Mouse (Mus musculus) splenic B cell, adult 2 months (primary cell): ENCODE measurements around the gene Sult2b1.

Experiments
- DNase-seq: peaks from one replicate; pipeline ENCODE4 v3.0.0-alpha.2; 2011; ENCODE audit warnings: low read depth, low spot score
- H3K27me3 ChIP-seq: 2 replicates; pipeline ENCODE4 v1.6.1; 2012; ENCODE audit warnings: mild to moderate bottlenecking, low read length, moderate library complexity, mixed read lengths; ENCODE audit not compliant: control insufficient read depth, poor library complexity, insufficient read depth, severe bottlenecking
- H3K36me3 ChIP-seq: 2 replicates; pipeline ENCODE4 v1.6.1; 2012; ENCODE audit warnings: mild to moderate bottlenecking, low read length, moderate library complexity, mixed read lengths; ENCODE audit not compliant: control insufficient read depth, poor library complexity, insufficient read depth, severe bottlenecking

Sult2b1 gene

DNA sequence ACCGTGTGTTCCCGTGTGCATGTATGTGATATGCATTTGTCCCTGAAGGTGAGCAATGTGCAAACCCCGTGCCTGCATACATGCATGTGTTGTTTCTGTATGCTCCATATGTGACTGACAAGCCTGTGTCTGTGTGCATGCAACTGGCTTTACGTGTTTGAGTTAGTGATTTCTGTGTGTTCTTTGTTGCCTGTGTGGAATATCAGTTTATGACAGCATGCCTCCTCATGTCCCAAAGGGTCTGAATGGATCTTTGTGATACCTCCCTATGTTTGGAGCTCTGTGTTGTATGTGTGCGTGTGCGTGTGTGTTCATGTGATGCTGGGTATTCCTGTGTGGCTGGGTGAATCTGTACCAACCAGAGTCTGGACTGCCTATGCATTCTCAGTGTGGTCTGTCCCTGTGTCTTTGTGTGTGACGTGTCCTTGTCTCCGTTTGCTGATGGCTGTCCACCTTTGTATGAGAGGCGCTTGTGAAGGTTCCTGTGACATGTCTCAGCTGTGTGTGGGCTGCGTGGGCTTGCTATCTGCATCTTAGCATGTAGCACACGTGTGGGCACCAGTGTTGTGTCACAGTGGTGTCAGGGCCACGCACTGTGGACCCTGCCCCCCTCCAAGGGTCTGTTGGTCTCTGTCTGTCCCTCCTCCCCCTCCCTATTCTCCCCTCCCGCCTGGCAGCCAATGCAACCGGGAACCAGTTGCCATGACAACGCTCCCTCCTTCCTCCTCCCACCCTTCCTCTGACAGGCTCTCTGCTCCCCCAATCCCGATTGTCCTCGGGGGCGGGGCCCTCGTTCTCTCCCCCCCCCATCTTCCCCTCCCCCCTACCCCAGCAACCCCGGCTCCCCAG is at the start of gene Sult2b1:
Gene Sult2b1, minus strand, starts transcription at position 146 of the 849 bp plus-strand sequence.
- Histone ChIP-seq H3K27me3 (no peaks in the 10 kb centered on the region; the same call in 1 of the 2 replicates), H3K36me3 (no peaks in the 10 kb centered on the region)
- no peak for DNase-seq

DNA sequence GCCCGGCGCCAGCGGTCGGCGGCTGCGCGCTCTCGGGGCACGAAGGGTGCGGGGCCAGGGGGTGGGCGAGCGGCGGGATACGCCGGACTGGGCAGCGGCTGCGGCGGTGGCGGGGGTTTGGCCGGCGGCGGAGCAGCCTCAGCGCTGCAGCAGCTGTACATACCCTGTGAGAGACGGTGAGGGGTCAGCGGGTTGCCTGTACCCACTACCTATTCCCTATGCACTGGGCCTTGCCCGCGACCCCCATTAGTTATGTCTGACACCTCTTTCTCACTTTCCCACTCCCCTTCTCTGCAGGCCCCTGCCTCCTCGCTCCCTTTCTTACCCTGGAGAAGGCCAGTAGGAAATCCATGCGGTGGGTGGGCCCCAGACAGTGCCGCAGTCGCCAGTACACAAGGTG is 49.5 kb upstream of the Sult2b1 start:
- H3K36me3 ChIP-seq = no peaks in the 10 kb centered on the region
- no peaks in the 10 kb centered on the region for H3K27me3 ChIP-seq
- DNase-seq = no peak

DNA sequence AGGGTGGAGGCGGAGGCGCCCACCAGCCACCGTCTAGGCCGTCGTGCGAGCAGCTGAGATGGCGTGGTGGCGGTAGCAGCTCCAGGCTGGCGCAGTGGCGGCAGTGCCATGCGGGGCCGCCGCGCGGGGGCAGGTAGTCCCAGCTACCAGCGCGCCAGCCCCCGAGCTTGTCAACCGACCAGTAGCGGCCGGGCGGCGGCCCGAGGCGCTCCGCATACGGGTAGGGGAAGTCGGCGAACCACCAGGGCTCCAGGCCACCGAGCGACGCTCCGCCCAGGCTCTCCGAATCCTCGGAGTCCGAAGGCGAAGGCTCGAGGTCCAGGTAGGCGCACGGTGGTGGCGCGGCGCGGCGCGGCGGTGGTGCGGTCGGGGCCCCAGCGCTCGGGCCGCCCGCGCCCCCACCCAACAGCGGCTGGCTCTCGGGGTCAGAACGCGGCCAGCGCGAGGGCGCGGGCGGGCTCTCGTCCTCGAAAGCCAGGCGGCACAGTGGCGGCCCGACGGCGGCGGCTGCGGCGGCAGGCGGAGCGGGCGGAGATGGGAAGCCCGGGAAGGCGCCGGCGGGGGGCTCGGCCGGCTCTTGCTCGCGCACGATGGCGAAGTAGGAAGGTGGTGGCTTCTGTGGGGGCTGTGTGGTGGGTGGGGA is 48.8 kb upstream of the Sult2b1 start:
- no peaks in the 10 kb centered on the region for H3K36me3 ChIP-seq
- no peaks in the 10 kb centered on the region for H3K27me3 ChIP-seq
- DNase-seq = peak; percentile 37

DNA sequence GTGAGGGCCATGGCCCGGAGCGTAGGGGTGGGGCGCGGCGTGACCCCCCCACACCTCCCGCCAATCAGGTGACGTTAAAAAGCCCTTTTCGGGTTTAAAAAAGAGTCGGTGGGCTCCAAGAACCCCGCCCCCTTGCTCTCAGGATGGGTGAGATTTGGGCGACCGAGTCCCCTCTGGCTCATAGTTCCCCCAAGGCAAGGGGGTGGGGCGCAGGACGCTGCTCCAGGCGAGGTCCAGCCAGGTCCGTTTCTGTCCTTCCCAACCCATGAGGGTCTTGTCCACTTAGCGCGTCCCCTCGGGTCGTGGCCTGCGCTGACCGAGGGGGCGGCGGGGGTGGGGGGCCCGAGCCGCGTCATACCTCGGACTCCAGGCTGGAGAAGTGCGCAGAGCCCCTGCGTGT is 48.0 kb upstream of the Sult2b1 start:
- Histone ChIP-seq H3K27me3 (no peaks in the 10 kb centered on the region), H3K36me3 (no peaks in the 10 kb centered on the region)
- no peak for DNase-seq

DNA sequence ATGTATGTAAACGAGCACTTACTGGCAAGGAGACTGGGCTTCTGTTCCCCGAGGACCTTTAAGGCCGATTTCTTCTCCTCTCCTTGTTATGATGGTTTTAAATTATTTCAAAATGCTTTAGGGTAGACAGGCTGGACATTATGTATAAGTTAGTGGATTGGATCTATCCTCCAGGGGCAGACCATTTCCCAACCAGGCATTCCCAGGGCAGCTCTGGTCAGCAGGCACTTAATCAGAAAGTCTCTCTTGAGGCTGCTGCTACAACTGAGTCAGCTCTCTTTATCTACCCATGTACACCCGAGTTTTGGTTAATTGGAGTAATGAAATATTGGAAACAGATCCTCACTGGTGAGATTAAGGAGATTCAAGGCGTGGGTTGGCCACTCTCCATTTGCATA is 46.7 kb upstream of the Sult2b1 start:
- Histone ChIP-seq H3K36me3 (no peaks in the 10 kb centered on the region; the same call in 1 of the 2 replicates), H3K27me3 (no peaks in the 10 kb centered on the region)
- no peak for DNase-seq

DNA sequence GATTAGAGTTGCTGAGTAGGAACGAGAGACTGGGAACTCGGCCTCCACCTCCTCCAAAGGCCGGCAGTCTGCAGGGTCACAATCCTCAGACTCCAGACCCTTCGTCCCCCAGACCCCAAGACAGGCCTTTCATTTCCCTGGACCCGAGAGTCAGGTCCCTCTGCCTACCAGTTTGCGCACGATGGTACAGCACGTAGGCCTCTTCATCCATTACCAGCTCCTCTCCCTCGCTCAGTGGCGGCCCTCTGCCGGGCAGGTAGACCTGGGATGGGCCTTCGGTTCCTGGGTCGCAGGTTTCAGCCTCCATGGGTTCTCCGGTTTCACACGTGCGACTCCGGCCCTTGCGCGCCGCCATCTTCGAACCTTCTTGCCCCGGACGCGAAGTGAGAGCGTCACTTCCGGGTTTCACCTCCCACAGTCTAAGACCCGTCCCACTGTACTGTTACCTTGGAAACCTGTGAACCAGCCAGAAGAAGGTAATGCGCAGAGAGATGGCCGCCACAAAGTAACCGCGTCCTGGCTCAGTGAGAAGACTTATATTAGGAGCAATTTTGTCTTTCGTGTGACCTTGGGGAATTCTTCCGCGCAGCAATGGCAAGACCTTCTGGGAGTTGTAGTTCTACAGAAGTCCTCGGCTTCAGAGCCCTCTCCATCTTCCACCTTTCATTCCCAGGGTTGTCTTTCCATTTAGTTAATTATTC is 46.1 kb upstream of the Sult2b1 start, which contains the start of gene Grwd1:
Gene Grwd1, minus strand, starts transcription at position 518 of the 701 bp plus-strand sequence.
- DNase-seq = peak; percentile 94
- no peaks in the 10 kb centered on the region; the same call in 1 of the 2 replicates for H3K36me3 ChIP-seq
- H3K27me3 ChIP-seq = no peaks in the 10 kb centered on the region

DNA sequence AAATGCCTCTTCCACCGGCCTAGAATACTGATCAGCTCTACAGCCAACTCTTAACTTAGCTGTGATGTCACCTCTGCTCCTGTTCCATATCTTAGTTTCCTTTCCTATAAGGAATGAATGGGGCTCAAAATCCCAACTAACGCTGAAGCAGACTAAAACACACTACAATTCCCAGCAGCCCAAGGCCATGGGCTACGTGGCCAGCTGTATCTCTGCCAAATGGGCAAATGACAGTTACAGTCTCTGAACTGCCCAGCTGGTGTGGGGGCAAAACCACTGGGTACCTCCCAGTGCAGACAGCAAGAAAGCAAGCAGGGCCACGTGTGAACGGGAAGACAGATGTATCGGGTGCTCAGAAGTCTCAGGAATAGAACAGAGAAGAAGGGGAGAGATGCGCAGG is 42.2 kb upstream of the Sult2b1 start:
- Histone ChIP-seq H3K36me3 (peaks cover 4% of the 10 kb centered on the region), H3K27me3 (no peaks in the 10 kb centered on the region)
- DNase-seq = no peak

DNA sequence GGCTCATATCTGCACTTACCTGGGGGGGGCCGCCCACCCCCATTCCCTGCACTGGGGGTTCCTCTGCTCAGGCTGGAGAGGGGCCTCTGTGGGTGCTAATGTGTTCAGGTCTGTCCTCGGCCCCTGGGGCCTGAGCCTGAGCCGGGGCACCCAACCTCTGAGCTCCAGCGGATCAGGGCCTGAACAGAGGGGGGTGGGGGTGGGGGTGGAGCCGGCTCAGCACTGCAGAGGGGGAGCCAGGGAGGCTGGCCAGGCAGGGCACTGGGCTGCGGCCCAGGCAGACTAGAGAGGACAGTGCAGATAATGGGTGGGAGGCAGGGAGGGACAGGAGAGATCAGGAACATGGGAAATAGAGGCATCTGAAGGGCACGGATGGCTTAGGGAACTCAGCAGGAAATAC is 40.1 kb upstream of the Sult2b1 start, which contains the start of gene Kcnj14:
Gene Kcnj14, minus strand, starts transcription at position 185 of the 400 bp plus-strand sequence.
- peaks cover 4% of the 10 kb centered on the region for H3K36me3 ChIP-seq
- H3K27me3 ChIP-seq = no peaks in the 10 kb centered on the region
- no peak for DNase-seq

DNA sequence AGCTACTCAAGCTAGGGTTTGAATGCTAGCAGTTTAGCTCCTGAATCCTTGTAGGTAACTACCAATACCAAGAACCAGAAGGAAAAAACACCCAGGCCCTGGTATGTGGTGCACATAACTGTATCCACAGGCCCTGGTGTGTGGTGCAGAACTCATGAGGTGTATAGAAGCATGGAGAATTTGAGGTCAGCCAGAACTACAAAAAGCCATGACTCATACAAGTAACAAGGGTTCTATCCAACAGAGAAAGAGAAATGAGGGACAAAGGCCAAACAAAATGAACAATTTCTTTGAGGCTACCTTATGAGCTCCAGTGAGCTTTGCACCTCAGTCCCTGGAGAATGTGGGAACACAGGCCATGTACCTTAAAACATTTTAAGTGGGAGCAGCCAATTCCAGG is 36.4 kb upstream of the Sult2b1 start:
- Histone ChIP-seq H3K27me3 (no peaks in the 10 kb centered on the region), H3K36me3 (peaks cover 4% of the 10 kb centered on the region)
- DNase-seq = no peak

DNA sequence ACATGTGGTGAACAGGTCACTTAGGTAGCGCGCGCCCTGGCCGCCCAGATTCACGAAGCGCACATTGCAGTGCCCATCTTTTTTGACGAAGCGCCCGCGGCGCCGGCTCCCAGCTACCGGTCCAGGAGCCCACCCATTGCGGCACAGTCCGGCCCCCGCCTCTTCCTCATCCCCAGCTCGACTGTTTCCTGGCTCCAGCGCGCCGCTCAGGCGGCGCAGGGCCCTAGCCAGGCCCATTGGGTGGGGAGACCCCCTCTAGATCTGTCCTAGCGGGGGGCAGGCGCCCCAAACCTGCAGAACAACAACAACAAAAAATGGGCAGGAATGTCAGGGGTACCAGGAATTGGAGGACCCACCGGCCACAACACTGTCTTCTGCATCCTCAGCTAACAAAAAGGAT is 35.4 kb upstream of the Sult2b1 start:
- no peaks in the 10 kb centered on the region for H3K27me3 ChIP-seq
- H3K36me3 ChIP-seq = no peaks in the 10 kb centered on the region; the same call in 1 of the 2 replicates
- no peak for DNase-seq

DNA sequence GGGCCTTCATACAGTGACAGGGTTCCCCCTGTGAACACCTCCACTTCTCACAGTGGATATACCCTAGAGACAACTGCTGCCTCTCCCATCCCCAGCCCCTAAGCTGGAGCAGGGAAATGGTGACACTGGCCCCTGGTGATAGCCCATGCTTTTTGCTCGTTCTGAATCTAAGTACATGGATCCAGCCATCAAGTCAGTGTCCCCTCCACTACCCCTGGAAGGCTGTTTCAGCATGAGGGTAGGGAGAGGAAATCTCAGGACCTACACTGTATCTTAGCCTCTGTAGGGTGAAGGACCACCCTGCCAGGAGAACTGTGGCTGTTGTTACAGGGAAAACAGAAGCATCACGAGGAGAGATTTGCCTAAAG is 31.5 kb upstream of the Sult2b1 start:
- Histone ChIP-seq H3K27me3 (no peaks in the 10 kb centered on the region), H3K36me3 (no peaks in the 10 kb centered on the region; the same call in 1 of the 2 replicates)
- DNase-seq = no peak

DNA sequence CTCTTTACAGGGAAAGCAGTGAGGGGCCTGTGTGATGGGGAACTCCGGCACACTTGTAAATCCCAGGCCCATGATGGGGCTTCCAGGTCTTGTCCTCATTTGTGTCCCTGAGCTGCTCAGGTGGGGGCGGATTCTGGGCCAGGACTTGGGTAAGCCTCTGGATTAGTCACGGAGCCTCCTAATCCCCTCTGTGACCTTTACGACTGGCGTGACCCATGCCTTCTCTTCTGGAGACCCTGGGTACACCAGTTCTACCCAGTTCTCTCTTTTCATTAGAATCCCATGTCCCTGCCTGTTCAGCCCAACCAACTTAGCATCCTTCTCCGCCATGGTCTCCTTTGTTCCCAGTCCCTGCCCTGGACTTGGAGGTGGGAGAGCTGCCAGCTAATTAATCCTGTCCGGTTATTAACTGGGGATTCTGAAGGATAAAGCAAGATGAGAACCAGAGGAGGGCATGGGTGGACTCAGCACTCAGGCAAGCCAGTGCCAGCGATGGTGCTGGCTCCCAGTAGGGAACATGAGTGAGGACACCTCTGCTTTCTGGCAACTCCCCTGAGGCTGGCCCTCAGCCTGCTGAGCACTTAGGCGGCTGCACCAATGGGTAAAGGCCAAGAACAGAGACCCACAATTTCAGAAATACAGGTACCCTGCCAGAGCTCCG is 31.0 kb upstream of the Sult2b1 start:
- no peak for DNase-seq
- H3K27me3 ChIP-seq = no peaks in the 10 kb centered on the region

DNA sequence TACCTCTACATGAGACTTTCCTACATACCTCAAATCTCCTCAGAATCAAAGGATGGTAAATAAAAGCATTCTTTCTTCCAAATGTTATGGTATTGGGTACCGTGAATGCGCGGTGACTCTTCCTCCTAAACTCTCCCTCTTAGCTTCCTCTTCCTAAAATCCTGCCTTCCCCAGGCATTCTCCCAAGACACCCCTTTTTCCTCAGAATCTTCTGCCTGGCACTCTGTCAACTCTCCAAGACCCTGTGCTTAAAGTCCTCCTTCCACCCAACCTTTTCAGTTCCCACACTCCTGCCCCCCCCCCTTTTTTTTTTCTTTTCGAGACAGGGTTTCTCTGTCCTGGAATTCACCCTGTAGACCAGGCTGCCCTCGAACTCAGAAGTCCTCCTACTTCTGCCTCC is 30.4 kb upstream of the Sult2b1 start:
- Histone ChIP-seq H3K36me3 (peaks cover 5% of the 10 kb centered on the region), H3K27me3 (no peaks in the 10 kb centered on the region)

More for the DNA sequence above, 31.0 kb upstream of the Sult2b1 start:
- no peaks in the 10 kb centered on the region; the same call in 1 of the 2 replicates for H3K36me3 ChIP-seq

More for the DNA sequence above, 30.4 kb upstream of the Sult2b1 start:
- no peak for DNase-seq
